Mouse (Mus musculus) liver, adult 2 months (tissue): Measurements from ENCODE around the gene Nudt5. TPM values are rescaled to one million over a fixed set of nuclear protein-coding genes. Genes with fewer than 3 reads are reported as not detected.
A peak's percentile ranks its signal among the peaks of the same experiment; 100 is the strongest.

Experiments used
- DNase-seq: peaks from one replicate; pipeline ENCODE4 v3.0.0-alpha.2; 2011; ENCODE audit warnings: low read depth, low spot score; ENCODE audit errors: extremely low read depth
- H3K27ac ChIP-seq: fragments of 200-500 bp; replicated peaks from 2 replicates; pipeline ENCODE4 v1.5.1; 2012; ENCODE audit warnings: low read depth, mild to moderate bottlenecking, control low read depth, inconsistent platforms, low read length; ENCODE audit not compliant: insufficient read depth
- H3K27me3 ChIP-seq: fragments of 200-500 bp; 2 replicates; pipeline ENCODE4 v1.6.1; 2012; ENCODE audit warnings: mild to moderate bottlenecking, moderate library complexity, low read length, inconsistent platforms; ENCODE audit not compliant: control insufficient read depth, insufficient read depth
- H3K36me3 ChIP-seq: fragments of 200-500 bp; 2 replicates; pipeline ENCODE4 v1.6.1; 2012; ENCODE audit warnings: low read length, inconsistent platforms; ENCODE audit not compliant: control insufficient read depth, insufficient read depth
- H3K4me1 ChIP-seq: fragments of 200-500 bp; 2 replicates; pipeline ENCODE4 v1.6.1; 2011; ENCODE audit warnings: low read length; ENCODE audit not compliant: control insufficient read depth, insufficient read depth
- H3K4me3 ChIP-seq: fragments of 200-500 bp; 2 replicates; pipeline ENCODE4 v1.5.1; 2011; ENCODE audit warnings: low read depth, mild to moderate bottlenecking, control low read depth, low read length, moderate library complexity; ENCODE audit not compliant: insufficient read depth
- H3K79me2 ChIP-seq: fragments of 200-500 bp; 2 replicates; pipeline ENCODE4 v1.6.1; 2012; ENCODE audit warnings: inconsistent platforms, mild to moderate bottlenecking, low read length, moderate library complexity; ENCODE audit not compliant: control insufficient read depth, insufficient read depth
- H3K9ac ChIP-seq: fragments of 200-500 bp; 2 replicates; pipeline ENCODE4 v1.6.1; 2012; ENCODE audit warnings: low read depth, mild to moderate bottlenecking, control low read depth, inconsistent platforms, low read length
- CTCF ChIP-seq: fragments of 200-500 bp; IDR thresholded peaks from 2 replicates; pipeline ENCODE4 v1.5.1; 2011; ENCODE audit warnings: low read depth, low read length, control low read depth
- POLR2A ChIP-seq: fragments of 200-500 bp; IDR thresholded peaks from 2 replicates; pipeline ENCODE4 v1.6.1; 2011; ENCODE audit warnings: low read length, control low read depth; ENCODE audit not compliant: insufficient read depth; ENCODE audit errors: extremely low read depth
- WGBS: fragments of 180-500 bp; shearing (Covaris S2); methylation state at CpG from one replicate; pipeline ENCODE4 v1.1.7; 2018; 5-methylcytosine and 5-hydroxymethylcytosine counted together
- polyA plus RNA-seq: library from polyadenylated mRNA; depleted of rRNA; stranded (reverse); fragments of >200 nt; gene quantifications from 2 replicates; pipeline ENCODE4 v1.2.3, GENCODE M21; 2012; rRNA removed
- total RNA-seq: library from RNA; depleted of rRNA; stranded (reverse); fragments of >200 nt; gene quantifications from 2 replicates; pipeline ENCODE4 v1.2.3, GENCODE M21; 2014; rRNA removed

The Nudt5 gene
- 13.9 and 15.8 TPM in 2 replicates for total RNA-seq
- 4.2 and 5.2 TPM in 2 replicates for polyA plus RNA-seq

DNA sequence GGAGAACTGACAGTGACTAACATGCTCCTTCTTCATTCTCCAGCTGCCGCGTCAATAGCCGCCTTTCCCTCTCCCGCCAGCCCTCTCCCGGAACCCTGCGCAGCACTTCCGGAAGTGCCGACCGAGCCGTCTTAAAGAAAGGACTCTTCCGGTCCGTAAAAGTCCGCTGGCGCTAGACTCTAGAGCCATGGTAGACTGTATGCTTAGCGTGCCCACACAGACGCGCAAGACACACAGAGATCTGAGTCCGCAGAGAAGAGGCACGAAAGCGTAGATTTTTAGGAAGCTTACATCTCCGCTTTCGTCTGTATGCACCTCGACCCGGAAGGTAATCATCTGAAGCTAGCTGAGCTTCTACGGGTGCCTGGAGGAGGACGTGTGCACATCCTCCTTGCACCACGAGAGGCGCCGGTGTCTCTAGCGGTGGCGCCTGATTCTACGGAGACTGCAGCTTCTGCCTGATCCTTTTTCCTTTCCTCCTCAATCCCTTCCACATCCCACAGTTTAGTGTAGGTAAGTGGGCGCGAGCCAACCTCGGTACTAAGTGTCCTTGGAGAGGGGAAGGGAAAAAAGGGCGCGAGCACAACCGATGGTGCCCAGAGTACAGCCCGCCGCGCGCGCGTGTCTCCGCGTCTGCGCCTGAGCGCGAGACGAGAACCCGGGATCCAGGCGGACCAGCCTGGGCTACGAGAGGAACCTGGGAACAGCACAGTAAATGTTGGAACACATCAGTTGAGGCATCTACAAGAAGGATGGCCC is at the start of gene Nudt5, which contains the start of gene Cdc123:
TSS of gene Nudt5 (plus strand) at position 147 of the 759 bp plus-strand sequence.
TSS of gene Cdc123 (minus strand) at position 292 of the 759 bp plus-strand sequence.
- peak; percentile 93 for DNase-seq
- Histone ChIP-seq H3K27me3 (no peaks in the 10 kb centered on the region), H3K79me2 (peaks cover 14% of the 10 kb centered on the region; the same call in 1 of the 2 replicates), H3K4me3 (peak within 1 kb of the TSS; percentile 83), H3K36me3 (peaks cover 10% of the 10 kb centered on the region; the same call in 1 of the 2 replicates), H3K9ac (peak within 1 kb of the TSS; percentile 84), H3K27ac (peak within 1 kb of the TSS; percentile 95), H3K4me1 (no peaks in the 10 kb centered on the region; the same call in 1 of the 2 replicates)
- under 1% methylated on average over 53 of the region's 53 CpGs for WGBS
- TF ChIP-seq POLR2A (0 out of 2 replicates have a peak, but pooled peaks have one; percentile 41), CTCF (peak; percentile 84)

DNA sequence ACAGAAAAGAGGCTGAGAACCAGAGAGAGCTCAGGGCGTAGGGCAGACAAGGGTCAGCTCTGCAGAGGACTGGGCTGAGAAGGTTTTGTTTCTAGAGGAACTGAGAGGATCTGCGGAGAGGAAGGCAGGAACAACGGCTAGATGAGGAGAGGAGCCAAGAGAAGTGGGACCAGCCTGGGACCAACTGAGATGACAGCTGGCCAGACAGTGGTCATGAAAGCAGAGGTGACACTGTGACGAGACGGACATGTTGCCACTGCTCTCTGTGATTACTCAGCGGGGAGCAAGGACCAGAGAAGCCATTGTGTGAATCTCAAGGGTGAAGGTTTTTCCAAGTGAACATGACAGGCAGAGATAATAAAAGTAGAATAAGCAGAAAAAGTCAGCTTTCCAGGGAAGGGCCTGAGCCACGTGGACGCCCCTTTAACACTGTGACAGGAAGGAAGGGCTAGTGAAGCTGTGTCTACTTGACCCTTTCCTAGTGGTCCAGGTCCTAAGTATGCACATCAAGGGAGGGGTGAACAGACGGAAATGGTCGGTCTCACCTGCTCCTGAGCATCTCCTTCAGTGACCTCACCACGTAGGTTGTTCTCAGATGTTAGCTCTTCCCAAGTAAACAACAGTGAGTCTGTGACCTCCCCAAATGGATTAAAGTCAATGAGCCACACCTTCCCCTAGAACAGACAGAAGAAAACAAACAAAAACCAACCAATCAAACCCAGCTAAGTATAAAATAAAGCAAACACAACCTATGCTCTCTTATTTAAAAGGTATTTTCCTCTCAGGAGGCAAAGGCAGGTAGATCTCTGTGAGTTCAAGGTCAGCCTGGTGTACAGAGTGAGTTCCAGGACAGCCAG is 46.8 kb upstream of the Nudt5 start:
- TF ChIP-seq POLR2A = no peak
- TF ChIP-seq CTCF = no peak
- no peaks in the 10 kb centered on the region for H3K27me3 ChIP-seq
- H3K4me3 ChIP-seq = no peak overlapping the region
- no peaks in the 10 kb centered on the region for H3K79me2 ChIP-seq
- H3K4me1 ChIP-seq = peaks cover 5% of the 10 kb centered on the region; the same call in 1 of the 2 replicates
- no peak overlapping the region for H3K9ac ChIP-seq
- no peak overlapping the region for H3K27ac ChIP-seq
- H3K36me3 ChIP-seq = peaks cover 24% of the 10 kb centered on the region
- WGBS = 59% methylated on average over 11 of the region's 11 CpGs
- peak; percentile 72 for DNase-seq

DNA sequence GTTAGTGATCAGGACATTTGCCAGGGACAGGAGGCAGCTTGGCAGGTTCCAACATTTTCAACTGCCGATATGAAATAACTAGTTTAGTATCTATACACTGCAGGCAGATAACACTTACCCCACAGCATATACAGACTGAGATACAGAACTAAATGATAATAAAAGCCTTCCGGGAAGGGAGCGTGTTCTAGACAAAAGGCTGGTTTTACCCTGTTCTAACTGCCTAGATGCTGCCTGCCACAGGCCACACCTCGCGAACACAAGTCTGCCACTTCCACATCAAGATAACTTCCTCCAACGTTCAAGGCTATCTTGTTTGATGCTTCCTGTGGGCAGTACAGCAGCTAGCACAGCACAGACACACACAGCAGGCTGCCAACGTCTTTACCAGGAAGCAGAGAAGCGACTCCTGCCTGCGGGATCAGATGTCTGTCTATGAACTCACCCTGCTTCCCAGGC is 43.6 kb upstream of the Nudt5 start:
- no peak for DNase-seq
- H3K79me2 ChIP-seq = no peaks in the 10 kb centered on the region
- peaks cover 5% of the 10 kb centered on the region; the same call in 1 of the 2 replicates for H3K4me1 ChIP-seq
- no peak overlapping the region for H3K9ac ChIP-seq
- H3K27me3 ChIP-seq = no peaks in the 10 kb centered on the region
- no peak overlapping the region for H3K4me3 ChIP-seq
- WGBS = 76% methylated on average over 9 of the region's 9 CpGs
- peaks cover 33% of the 10 kb centered on the region for H3K36me3 ChIP-seq
- no peak overlapping the region for H3K27ac ChIP-seq
- TF ChIP-seq POLR2A (no peak), CTCF (no peak)

DNA sequence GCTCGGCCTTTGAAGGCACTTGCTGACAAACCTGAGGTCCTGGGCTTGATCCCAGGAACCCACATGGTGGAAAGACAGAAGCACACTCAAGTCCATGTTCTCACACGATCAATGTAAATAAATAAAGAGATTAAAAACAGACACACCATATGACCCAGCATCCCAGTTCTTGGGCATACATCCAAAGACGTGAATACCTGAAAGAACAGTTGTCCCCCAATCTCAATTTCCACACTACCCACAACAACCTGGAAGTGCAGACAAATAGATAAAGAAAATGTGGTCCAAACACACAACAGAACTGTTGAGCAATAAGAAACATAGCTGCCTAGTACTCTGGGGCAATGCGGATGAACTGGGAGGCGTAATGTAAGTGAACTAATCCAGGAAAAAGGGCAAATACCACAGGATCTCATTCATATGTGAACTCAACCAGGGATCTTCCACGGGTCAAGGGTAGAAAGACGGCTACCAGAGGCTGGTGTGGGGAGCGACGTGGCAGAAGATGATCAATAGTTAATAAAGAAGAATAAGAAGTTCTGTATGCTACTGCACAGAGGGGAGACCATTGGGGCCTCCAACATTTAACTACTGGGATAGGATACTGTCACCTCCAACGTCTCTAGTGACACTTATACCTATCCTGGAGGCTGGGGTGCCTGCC is 42.8 kb upstream of the Nudt5 start:
- Histone ChIP-seq H3K36me3 (peaks cover 27% of the 10 kb centered on the region), H3K79me2 (no peaks in the 10 kb centered on the region), H3K4me3 (no peak overlapping the region), H3K9ac (no peak overlapping the region), H3K4me1 (peaks cover 5% of the 10 kb centered on the region; the same call in 1 of the 2 replicates), H3K27ac (no peak overlapping the region), H3K27me3 (no peaks in the 10 kb centered on the region)
- DNase-seq = no peak
- TF ChIP-seq CTCF (no peak), POLR2A (no peak)
- WGBS = 95% methylated on average over 10 of the region's 10 CpGs

GRCm38 (mm10) chr2:5804440-5805045 is 40.3 kb upstream of the Nudt5 start:
- Histone ChIP-seq H3K9ac (no peak overlapping the region), H3K79me2 (no peaks in the 10 kb centered on the region), H3K27me3 (no peaks in the 10 kb centered on the region), H3K4me3 (no peak overlapping the region), H3K27ac (no peak overlapping the region), H3K4me1 (no peaks in the 10 kb centered on the region), H3K36me3 (peaks cover 34% of the 10 kb centered on the region)
- TF ChIP-seq POLR2A (no peak), CTCF (no peak)
- peak; percentile 21 for DNase-seq
- WGBS = 86% methylated on average over 6 of the region's 6 CpGs
